Mouse (Mus musculus): ENCODE measurements around the gene Pygo2. TPM values are rescaled to one million over a fixed set of nuclear protein-coding genes. Genes with fewer than 3 reads are reported as not detected.

Gene Pygo2
- total RNA-seq, 2 experiments from 2014 or later: 9.5 to 10.1 TPM

- no peak for TF ChIP-seq CTCF (IDR thresholded peaks at IDR 0.05)
- peak; percentile 53 for DNase-seq
- Histone ChIP-seq H3K4me3 (peak overlapping the region; percentile 82), H3K27ac (peak overlapping the region; percentile 95)
- intact Hi-C loops (cut with DNase I): loop anchor here (2.0 to 5.0 kb wide), 2 partner anchors 35 to 92 kb away; partner anchors contain the start of gene Pygo2
Measured at GRCm38 (mm10) chr3:89395419-89395805, 34.6 kb upstream of the Pygo2 start.

GRCm38 (mm10) chr3:89395806-89396653, 34.0 kb upstream of the Pygo2 start:
- peak; percentile 91 for TF ChIP-seq CTCF (IDR thresholded peaks at IDR 0.05)
- Histone ChIP-seq H3K27ac (peak overlapping the region; percentile 95), H3K4me3 (peak overlapping the region; percentile 82)
- DNase-seq: peak; percentile 79
- intact Hi-C loops (cut with DNase I): loop anchor here (2.0 to 5.0 kb wide), 3 partner anchors 15 to 91 kb away; partner anchors contain the start of genes Flad1 and Pygo2

- Histone ChIP-seq H3K27ac (peak overlapping the region; percentile 95), H3K4me3 (peak overlapping the region; percentile 82)
- no peak for TF ChIP-seq CTCF (IDR thresholded peaks at IDR 0.05)
- intact Hi-C loops (cut with DNase I): loop anchor here (2.0 to 5.0 kb wide), 2 partner anchors 14 to 91 kb away; partner anchors contain the start of gene Flad1
- no peak for DNase-seq
Measured at GRCm38 (mm10) chr3:89396654-89397005, 33.4 kb upstream of the Pygo2 start.

GRCm38 (mm10) chr3:89401329-89401728, 28.7 kb upstream of the Pygo2 start:
- no peak for DNase-seq
- Histone ChIP-seq H3K4me3 (no peak overlapping the region), H3K27ac (no peak overlapping the region)
- intact Hi-C loops (cut with DNase I): no loop called here
- TF ChIP-seq CTCF (IDR thresholded peaks at IDR 0.05): no peak

GRCm38 (mm10) chr3:89402693-89403092, 27.3 kb upstream of the Pygo2 start, which contains the start of gene Lenep:
TSS of gene Lenep (minus strand) at chr3:89402793.
- H3K27ac ChIP-seq: no peak within 1 kb of the TSS
- peak; percentile 14 for DNase-seq
- no peak within 1 kb of the TSS for H3K4me3 ChIP-seq
- intact Hi-C loops (cut with DNase I): no loop called here
- TF ChIP-seq CTCF (IDR thresholded peaks at IDR 0.05): no peak

- no peak for TF ChIP-seq CTCF (IDR thresholded peaks at IDR 0.05)
- peak; percentile 77 for DNase-seq
- Histone ChIP-seq H3K27ac (peak overlapping the region; percentile 78), H3K4me3 (no peak overlapping the region)
- intact Hi-C loops (cut with DNase I): no loop called here
Measured at GRCm38 (mm10) chr3:89406887-89407286, 23.1 kb upstream of the Pygo2 start.

- TF ChIP-seq CTCF (IDR thresholded peaks at IDR 0.05): no peak
- intact Hi-C loops (cut with DNase I): no loop called here
Measured at GRCm38 (mm10) chr3:89408448-89408847, 21.6 kb upstream of the Pygo2 start.

GRCm38 (mm10) chr3:89409701-89410100, 20.3 kb upstream of the Pygo2 start:
- DNase-seq: no peak
- Histone ChIP-seq H3K27ac (no peak overlapping the region), H3K4me3 (no peak overlapping the region)
- intact Hi-C loops (cut with DNase I): loop anchor here (2.0 kb wide), 1 partner anchor 13 kb away; no protein-coding TSS in a partner anchor
- no peak for TF ChIP-seq CTCF (IDR thresholded peaks at IDR 0.05)

More at GRCm38 (mm10) chr3:89408448-89408847, 21.6 kb upstream of the Pygo2 start:
- DNase-seq: peak; percentile 20
- no peak overlapping the region for H3K27ac ChIP-seq
- H3K4me3 ChIP-seq: no peak overlapping the region

GRCm38 (mm10) chr3:89410864-89411263, 19.1 kb upstream of the Pygo2 start:
- intact Hi-C loops (cut with DNase I): loop anchor here (2.0 kb wide), 1 partner anchor 14 kb away; no protein-coding TSS in a partner anchor

GRCm38 (mm10) chr3:89411490-89412393, 18.3 kb upstream of the Pygo2 start, which contains the start of gene Flad1:
TSS of gene Flad1 (minus strand) at chr3:89411870.
- TF ChIP-seq CTCF (IDR thresholded peaks at IDR 0.05): no peak
- Histone ChIP-seq H3K4me3 (peak within 1 kb of the TSS; percentile 91), H3K27ac (peak within 1 kb of the TSS; percentile 91)
- intact Hi-C loops (cut with DNase I): loop anchor here (2.0 kb wide), 1 partner anchor 15 kb away; no protein-coding TSS in a partner anchor
- peak; percentile 95 for DNase-seq

More at GRCm38 (mm10) chr3:89410864-89411263, 19.1 kb upstream of the Pygo2 start:
- TF ChIP-seq CTCF (IDR thresholded peaks at IDR 0.05): no peak
- Histone ChIP-seq H3K27ac (peak overlapping the region; percentile 91), H3K4me3 (peak overlapping the region; percentile 91)
- no peak for DNase-seq

GRCm38 (mm10) chr3:89416158-89416557, 13.9 kb upstream of the Pygo2 start:
- Histone ChIP-seq H3K4me3 (no peak overlapping the region), H3K27ac (no peak overlapping the region)
- TF ChIP-seq CTCF (IDR thresholded peaks at IDR 0.05): no peak
- DNase-seq: no peak
- intact Hi-C loops (cut with DNase I): no loop called here

- no peak for DNase-seq
- intact Hi-C loops (cut with DNase I): no loop called here
- TF ChIP-seq CTCF (IDR thresholded peaks at IDR 0.05): no peak
- Histone ChIP-seq H3K4me3 (peak overlapping the region; percentile 85), H3K27ac (no peak overlapping the region)
Measured at GRCm38 (mm10) chr3:89417131-89417530, 12.9 kb upstream of the Pygo2 start.

All from gastrocnemius, adult 2 months (tissue).